Mouse (Mus musculus) heart, postnatal 0 days (tissue): ENCODE data around the gene Atox1.

Source experiments
- CTCF ChIP-seq: IDR thresholded peaks from 2 replicates; pipeline ENCODE4 v1.5.1; 2016; ENCODE audit warnings: antibody characterized with exemption, control low read depth, low read depth
- EP300 ChIP-seq: IDR thresholded peaks from 2 replicates; pipeline ENCODE4 v1.6.1; 2016; ENCODE audit warnings: antibody characterized with exemption, low read depth

DNA sequence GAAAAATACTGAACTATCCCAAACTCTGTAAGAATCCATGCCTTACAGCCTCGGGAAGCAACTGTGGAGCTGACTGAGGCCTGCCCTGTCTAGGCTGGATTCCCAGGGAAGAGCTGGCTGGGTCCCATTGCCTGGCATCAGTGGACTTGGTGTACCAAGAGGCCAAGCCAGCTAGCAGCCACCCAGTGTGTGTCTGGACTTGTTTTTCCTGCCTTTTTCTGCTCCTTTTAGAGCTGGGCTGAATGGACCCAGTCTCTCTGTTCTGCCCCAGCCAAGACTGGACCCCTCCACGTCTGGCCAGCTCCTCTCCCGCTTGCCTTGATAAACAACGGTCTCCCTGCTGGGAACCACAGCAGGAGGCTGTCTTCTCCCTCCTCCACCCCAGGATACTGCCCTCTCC lies 23.0 kb downstream of the Atox1 start:
- TF ChIP-seq CTCF (no peak), EP300 (no peak)
